Mouse (Mus musculus): ENCODE measurements around the gene Sdc3. TPM values are rescaled to one million over a fixed set of nuclear protein-coding genes. Genes with fewer than 3 reads are reported as not detected.

The Sdc3 gene
- total and polyA plus RNA-seq, 3 experiments, result 0.14 to 0.30 TPM; not detected in 1

GRCm38 (mm10) chr4:130860902-130861652 lies 68.7 kb downstream of the Sdc3 start:
- no peak for TF ChIP-seq MAFK (IDR thresholded peaks at IDR 0.05; ENCODE audit: insufficient replicate concordance, low read length)
- no peak for TF ChIP-seq MAX (IDR thresholded peaks at IDR 0.05; ENCODE audit: low read length)
- no peak for TF ChIP-seq CHD2 (IDR thresholded peaks at IDR 0.05; ENCODE audit: low read length)
- no peak for TF ChIP-seq POLR2A (IDR thresholded peaks at IDR 0.05; ENCODE audit: low read depth, low read length)

GRCm38 (mm10) chr4:130861653-130862208 lies 69.4 kb downstream of the Sdc3 start:
- no peaks in the 10 kb centered on the region for H3K79me2 ChIP-seq (replicated peaks; ENCODE audit: control insufficient read depth, extremely low read depth, insufficient read depth, poor library complexity, severe bottlenecking)
- no peak overlapping the region for H3K27ac ChIP-seq (ENCODE audit: insufficient read depth, low read depth)
- peaks cover 6% of the 10 kb centered on the region for H3K9me3 ChIP-seq (replicated peaks; ENCODE audit: low read length)
- peaks cover 84% of the 10 kb centered on the region for H3K27me3 ChIP-seq (replicated peaks)
- dilution Hi-C loops (cut with MboI; ENCODE audit: extremely low pct_ligation_motif_present, extremely low pct_unique_long_range_greater_than_20kb, low sequenced_read_pairs), result no loop called here
- DNase-seq (ENCODE audit: extremely low read depth), result no peak
- H3K36me3 ChIP-seq (replicated peaks in 1 of 2; ENCODE audit: control insufficient read depth in 1 of 2, insufficient read depth in 1 of 2, low read length in 1 of 2), result no peaks in the 10 kb centered on the region
- peaks cover 0 to 6% of the 10 kb centered on the region in 2 experiments; a peak in 2 of 4 replicates for H3K4me1 ChIP-seq (ENCODE audit: control insufficient read depth in 1 of 2, insufficient read depth in 2 of 2)
- H3K9ac ChIP-seq (ENCODE audit: insufficient read depth, low read depth), result no peak overlapping the region
- no peak for TF ChIP-seq USF1 (IDR thresholded peaks at IDR 0.05; ENCODE audit: low read depth, low read length)
- no peak for TF ChIP-seq CHD1 (IDR thresholded peaks at IDR 0.05; ENCODE audit: low read depth, low read length)
- TF ChIP-seq ELF1 (IDR thresholded peaks at IDR 0.05; ENCODE audit: low read depth, low read length), result no peak
- TF ChIP-seq TCF12 (IDR thresholded peaks at IDR 0.05; ENCODE audit: low read depth, low read length), result no peak
- no peak for TF ChIP-seq ZKSCAN1 (IDR thresholded peaks at IDR 0.05; ENCODE audit: borderline replicate concordance, low read depth, low read length)
- TF ChIP-seq ZNF384 (IDR thresholded peaks at IDR 0.05; ENCODE audit: low read depth, low read length), result no peak
- TF ChIP-seq MAX (IDR thresholded peaks at IDR 0.05; ENCODE audit: low read length), result no peak
- TF ChIP-seq SIN3A (IDR thresholded peaks at IDR 0.05; ENCODE audit: low read length), result no peak
- TF ChIP-seq RAD21 (IDR thresholded peaks at IDR 0.05; ENCODE audit: low read depth, low read length), result no peak
- no peak for TF ChIP-seq IRF4 (IDR thresholded peaks at IDR 0.05; ENCODE audit: low read depth, low read length)
- H3K4me3 ChIP-seq (replicated peaks in 1 of 3; ENCODE audit: low read depth in 2 of 3, low read length in 2 of 3, poor library complexity in 1 of 3), result no peak overlapping the region
- in situ Hi-C loops (cut with MboI; ENCODE audit: low pct_ligation_motif_present, low pct_unique_long_range_greater_than_20kb, low sequenced_read_pairs), result no loop called here
- H3K4me2 ChIP-seq (ENCODE audit: insufficient read depth, low read depth, poor library complexity, severe bottlenecking), result no peak overlapping the region

More at GRCm38 (mm10) chr4:130860902-130861652, 68.7 kb downstream of the Sdc3 start:
- H3K79me2 ChIP-seq (replicated peaks; ENCODE audit: control insufficient read depth, extremely low read depth, insufficient read depth, poor library complexity, severe bottlenecking), result no peaks in the 10 kb centered on the region
- dilution Hi-C loops (cut with MboI; ENCODE audit: extremely low pct_ligation_motif_present, extremely low pct_unique_long_range_greater_than_20kb, low sequenced_read_pairs) (no loop called here), in situ Hi-C loops (cut with MboI; ENCODE audit: low pct_ligation_motif_present, low pct_unique_long_range_greater_than_20kb, low sequenced_read_pairs) (no loop called here)
- H3K4me2 ChIP-seq (ENCODE audit: insufficient read depth, low read depth, poor library complexity, severe bottlenecking), result no peak overlapping the region
- H3K36me3 ChIP-seq (replicated peaks in 1 of 2; ENCODE audit: control insufficient read depth in 1 of 2, insufficient read depth in 1 of 2, low read length in 1 of 2), result no peaks in the 10 kb centered on the region
- no peak overlapping the region for H3K27ac ChIP-seq (ENCODE audit: insufficient read depth, low read depth)
- H3K4me3 ChIP-seq (replicated peaks in 1 of 3; ENCODE audit: low read depth in 2 of 3, low read length in 2 of 3, poor library complexity in 1 of 3), result no peak overlapping the region
- H3K4me1 ChIP-seq (ENCODE audit: control insufficient read depth in 1 of 2, insufficient read depth in 2 of 2), result peaks cover 0 to 6% of the 10 kb centered on the region in 2 experiments; a peak in 2 of 4 replicates
- H3K9ac ChIP-seq (ENCODE audit: insufficient read depth, low read depth), result no peak overlapping the region
- DNase-seq (ENCODE audit: extremely low read depth), result no peak
- peaks cover 83% of the 10 kb centered on the region for H3K27me3 ChIP-seq (replicated peaks)
- peaks cover 6% of the 10 kb centered on the region for H3K9me3 ChIP-seq (replicated peaks; ENCODE audit: low read length)
